Mouse (Mus musculus): ENCODE results near the gene Eif4a2. TPM values are rescaled to one million over a fixed set of nuclear protein-coding genes. Genes with fewer than 3 reads are reported as not detected.

The Eif4a2 gene
- polyA plus RNA-seq, 1 experiment from 2014 or later, result 323 TPM

DNA sequence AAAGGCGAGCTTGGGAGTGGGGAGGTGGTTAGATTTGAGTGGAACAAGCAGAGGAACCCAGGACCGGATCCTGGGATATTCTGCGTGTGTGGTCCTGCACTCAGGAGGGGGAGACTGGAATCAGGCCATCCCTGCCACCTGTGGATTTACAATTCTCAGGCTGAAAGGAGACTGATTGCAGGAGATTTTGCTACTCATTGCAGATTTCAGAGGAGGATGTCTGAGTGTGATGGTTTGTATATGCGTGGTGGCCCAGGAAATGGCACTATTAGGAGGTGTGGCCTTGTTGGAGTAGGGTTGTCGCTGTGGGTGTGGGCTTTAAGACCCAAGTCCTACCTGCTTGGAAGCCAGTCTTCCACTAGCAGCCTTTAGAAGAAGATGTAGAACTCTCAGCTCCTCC is 47.0 kb downstream of the Eif4a2 start:
- ATAC-seq (ENCODE audit: low FRiP score, low read depth), result no peak
- H3K27me3 ChIP-seq, result no peaks in the 10 kb centered on the region
- H3K4me3 ChIP-seq, result no peak overlapping the region
- no peaks in the 10 kb centered on the region for H3K4me1 ChIP-seq (replicated peaks)
- no peak overlapping the region for H3K27ac ChIP-seq (replicated peaks)
- H3K9ac ChIP-seq, result no peak overlapping the region
- WGBS, result 88% methylated on average over 5 of the region's 5 CpGs
- H3K4me2 ChIP-seq, result no peak overlapping the region
- no peaks in the 10 kb centered on the region for H3K36me3 ChIP-seq
- no peaks in the 10 kb centered on the region for H3K9me3 ChIP-seq

DNA sequence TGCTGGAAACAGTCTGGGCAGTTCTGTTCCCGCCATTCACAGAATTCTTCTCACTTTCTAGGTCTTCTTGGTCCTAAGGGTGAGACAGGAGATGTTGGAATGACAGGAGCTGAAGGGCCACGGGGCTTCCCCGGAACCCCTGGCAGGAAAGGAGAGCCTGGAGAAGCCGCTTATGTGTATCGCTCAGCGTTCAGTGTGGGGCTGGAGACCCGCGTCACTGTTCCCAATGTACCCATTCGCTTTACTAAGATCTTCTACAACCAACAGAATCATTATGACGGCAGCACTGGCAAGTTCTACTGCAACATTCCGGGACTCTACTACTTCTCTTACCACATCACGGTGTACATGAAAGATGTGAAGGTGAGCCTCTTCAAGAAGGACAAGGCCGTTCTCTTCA is 49.8 kb downstream of the Eif4a2 start:
- Histone ChIP-seq H3K36me3 (no peaks in the 10 kb centered on the region), H3K4me2 (no peak overlapping the region), H3K9me3 (no peaks in the 10 kb centered on the region), H3K4me3 (no peak overlapping the region), H3K4me1 (replicated peaks) (no peaks in the 10 kb centered on the region), H3K27me3 (no peaks in the 10 kb centered on the region), H3K27ac (replicated peaks) (no peak overlapping the region), H3K9ac (no peak overlapping the region)
- no peak for ATAC-seq (ENCODE audit: low FRiP score, low read depth)
- 94% methylated on average over 13 of the region's 13 CpGs for WGBS

DNA sequence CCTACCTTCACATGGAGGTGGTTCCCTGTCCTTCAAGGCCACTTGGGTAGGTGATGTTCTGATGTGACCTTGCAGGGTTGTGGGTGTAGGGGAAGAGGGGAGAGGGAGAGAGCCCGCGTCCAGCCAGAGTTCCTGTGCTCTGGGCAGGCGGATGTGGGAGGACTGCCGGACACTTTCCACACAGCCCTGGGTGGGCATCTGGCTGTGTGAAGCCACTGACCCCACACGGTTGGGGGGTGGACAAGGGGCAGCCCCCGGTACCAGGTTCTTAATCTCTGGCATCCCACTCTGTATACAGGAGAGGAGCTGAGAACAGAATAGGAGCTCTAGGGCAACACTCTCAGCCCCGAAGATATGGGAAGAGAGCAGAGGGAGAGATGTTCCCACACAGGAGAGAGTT is 51.0 kb downstream of the Eif4a2 start:
- Histone ChIP-seq H3K4me3 (no peak overlapping the region), H3K9me3 (no peaks in the 10 kb centered on the region), H3K4me1 (replicated peaks) (no peaks in the 10 kb centered on the region), H3K36me3 (no peaks in the 10 kb centered on the region), H3K4me2 (no peak overlapping the region), H3K9ac (no peak overlapping the region), H3K27me3 (no peaks in the 10 kb centered on the region), H3K27ac (replicated peaks) (no peak overlapping the region)
- no peak for ATAC-seq (ENCODE audit: low FRiP score, low read depth)
- 89% methylated on average over 7 of the region's 7 CpGs for WGBS

DNA sequence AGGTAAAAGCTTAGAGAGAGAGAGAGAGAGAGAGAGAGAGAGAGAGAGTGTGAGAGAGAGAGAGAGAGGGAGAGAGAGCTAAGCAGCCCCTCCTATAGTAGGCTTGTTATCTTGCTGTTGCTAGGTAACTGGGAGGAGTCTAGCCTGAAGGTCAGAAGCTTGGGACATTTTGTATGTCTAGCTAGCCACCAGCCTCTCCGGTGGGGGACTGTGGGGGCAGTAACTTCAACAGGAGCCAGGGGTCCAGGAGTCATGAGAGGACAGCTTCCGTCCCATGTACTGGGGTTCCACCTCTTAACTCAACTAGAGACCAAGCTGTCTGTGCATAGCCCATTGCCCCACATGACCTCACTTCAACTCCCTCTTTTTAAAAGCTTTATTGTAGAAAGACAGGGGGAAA is 51.7 kb downstream of the Eif4a2 start:
- WGBS, result 54% methylated on average over 2 of the region's 2 CpGs
- ATAC-seq (ENCODE audit: low FRiP score, low read depth), result no peak
- H3K9ac ChIP-seq, result no peak overlapping the region
- H3K4me1 ChIP-seq (replicated peaks), result no peaks in the 10 kb centered on the region
- H3K4me2 ChIP-seq, result no peak overlapping the region
- H3K27ac ChIP-seq (replicated peaks), result no peak overlapping the region
- H3K4me3 ChIP-seq, result no peak overlapping the region
- H3K27me3 ChIP-seq, result no peaks in the 10 kb centered on the region
- no peaks in the 10 kb centered on the region for H3K9me3 ChIP-seq
- no peaks in the 10 kb centered on the region for H3K36me3 ChIP-seq

DNA sequence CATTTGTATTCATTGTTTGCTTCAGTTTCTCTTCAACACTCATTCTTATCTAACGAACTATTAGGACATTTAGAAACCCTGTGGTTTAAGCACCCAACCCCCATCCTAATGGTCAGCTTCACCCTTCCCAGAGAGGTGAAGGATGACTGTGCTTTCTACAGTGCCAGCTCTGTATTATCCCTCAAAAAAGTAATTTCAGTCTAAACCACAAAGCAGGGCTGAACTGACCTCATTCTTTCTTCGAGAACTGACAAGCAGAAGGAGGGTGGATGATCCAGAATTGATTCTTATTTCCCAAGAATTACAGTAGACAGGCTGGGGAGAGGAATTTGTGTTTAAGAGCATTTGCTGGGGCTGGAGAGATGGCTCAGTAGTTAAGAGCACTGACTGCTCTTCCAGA is 52.5 kb downstream of the Eif4a2 start:
- Histone ChIP-seq H3K4me2 (no peak overlapping the region), H3K36me3 (no peaks in the 10 kb centered on the region), H3K27ac (replicated peaks) (no peak overlapping the region), H3K9me3 (no peaks in the 10 kb centered on the region), H3K4me1 (replicated peaks) (no peaks in the 10 kb centered on the region), H3K4me3 (no peak overlapping the region), H3K9ac (no peak overlapping the region), H3K27me3 (no peaks in the 10 kb centered on the region)
- no peak for ATAC-seq (ENCODE audit: low FRiP score, low read depth)
- WGBS, result 70% methylated on average over 2 of the region's 2 CpGs

DNA sequence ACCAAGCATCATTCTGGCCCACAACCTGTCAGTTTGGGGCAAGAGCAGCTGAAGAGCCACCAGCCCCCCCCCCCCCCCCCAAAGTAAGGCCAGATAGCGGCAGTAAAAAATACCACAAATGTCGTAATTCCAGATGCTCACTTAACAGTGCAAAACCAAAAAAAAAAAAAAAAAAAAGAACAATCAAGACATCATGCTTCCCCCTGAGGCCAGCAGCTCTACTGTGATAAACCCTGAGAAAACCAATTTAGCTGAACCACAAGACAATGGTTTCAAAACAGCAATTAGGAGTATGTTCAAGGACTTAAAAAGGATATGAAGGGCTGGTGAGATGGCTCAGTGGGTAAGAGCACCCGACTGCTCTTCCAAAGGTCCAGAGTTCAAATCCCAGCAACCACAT is 54.9 kb downstream of the Eif4a2 start:
- Histone ChIP-seq H3K27ac (replicated peaks) (no peak overlapping the region), H3K4me2 (no peak overlapping the region)
- no peak for ATAC-seq (ENCODE audit: low FRiP score, low read depth)

More for the DNA sequence above, 54.9 kb downstream of the Eif4a2 start:
- Histone ChIP-seq H3K4me3 (no peak overlapping the region), H3K4me1 (replicated peaks) (no peaks in the 10 kb centered on the region), H3K36me3 (no peaks in the 10 kb centered on the region), H3K9me3 (no peaks in the 10 kb centered on the region), H3K9ac (no peak overlapping the region), H3K27me3 (no peaks in the 10 kb centered on the region)
- WGBS, result 92% methylated on average over 3 of the region's 3 CpGs

Small RNAs within 50 kb of the gene (microRNA-seq; reads per million reads assigned to microRNA genes)
- gene Gm49346, result not detected

Other genes with a start within 250 kb of the Eif4a2 start
- 19.6 and 24.8 TPM in 2 replicates for gene Tbccd1, start 249.8 kb upstream of the Eif4a2 start, polyA plus RNA-seq (2015; fragmentation: Nextera tagmentation; extraction: Ambion mirVana)
- gene Dnajb11, start 249.6 kb upstream of the Eif4a2 start, polyA plus RNA-seq (2015; fragmentation: Nextera tagmentation; extraction: Ambion mirVana), result 100 and 103 TPM in 2 replicates
- 0.12 and 0.36 TPM in 2 replicates for gene Ahsg, start 216.2 kb upstream of the Eif4a2 start, polyA plus RNA-seq (2015; fragmentation: Nextera tagmentation; extraction: Ambion mirVana)
- gene Fetub, start 189.1 kb upstream of the Eif4a2 start, polyA plus RNA-seq (2015; fragmentation: Nextera tagmentation; extraction: Ambion mirVana), result not detected in 2 replicates
- gene Hrg, start 156.4 kb upstream of the Eif4a2 start, polyA plus RNA-seq (2015; fragmentation: Nextera tagmentation; extraction: Ambion mirVana), result not detected in 2 replicates
- 0.14 TPM in 1 of 2 replicates, not detected in the other for gene Kng2, start 78.0 kb upstream of the Eif4a2 start, polyA plus RNA-seq (2015; fragmentation: Nextera tagmentation; extraction: Ambion mirVana)
- gene Kng1, start 49.6 kb upstream of the Eif4a2 start, polyA plus RNA-seq (2015; fragmentation: Nextera tagmentation; extraction: Ambion mirVana), result 0.39 TPM in 1 of 2 replicates, not detected in the other
- 40.6 and 50.6 TPM in 2 replicates for gene Rfc4, start 20.3 kb downstream of the Eif4a2 start, polyA plus RNA-seq (2015; fragmentation: Nextera tagmentation; extraction: Ambion mirVana)
- gene Adipoq, start 39.1 kb downstream of the Eif4a2 start, polyA plus RNA-seq (2015; fragmentation: Nextera tagmentation; extraction: Ambion mirVana), result not detected in 2 replicates
- 24.6 and 27.8 TPM in 2 replicates for gene St6gal1, start 117.3 kb downstream of the Eif4a2 start, polyA plus RNA-seq (2015; fragmentation: Nextera tagmentation; extraction: Ambion mirVana)